Mouse (Mus musculus): ENCODE measurements around the gene Siah2.

Gene Siah2

GRCm38 (mm10) chr3:58695044-58695443 lies 2.8 kb upstream of the Siah2 start:
- DNase-seq (ENCODE audit: low spot score in 2 of 2): no peak

DNA sequence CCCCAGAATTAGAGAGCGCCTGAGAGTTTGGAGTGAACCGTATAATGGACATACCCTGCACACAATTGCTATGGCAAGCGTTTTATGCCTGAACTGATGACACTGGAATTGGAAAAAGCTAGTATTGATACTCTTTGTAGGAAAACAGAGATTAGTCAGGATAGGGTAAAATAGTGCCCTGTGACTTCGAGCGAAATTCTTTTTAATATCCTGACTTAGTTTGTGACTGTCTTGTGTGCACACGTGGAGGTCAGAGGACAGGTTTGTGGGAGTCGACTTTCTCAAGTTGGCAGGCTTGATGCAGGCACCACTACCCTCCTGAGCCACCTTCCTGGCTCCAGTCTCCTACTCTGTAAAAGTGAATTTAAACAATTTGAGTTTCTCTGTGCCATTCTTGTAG lies 1.1 kb upstream of the Siah2 start:
- no peak for DNase-seq (ENCODE audit: low spot score in 2 of 2)

DNA sequence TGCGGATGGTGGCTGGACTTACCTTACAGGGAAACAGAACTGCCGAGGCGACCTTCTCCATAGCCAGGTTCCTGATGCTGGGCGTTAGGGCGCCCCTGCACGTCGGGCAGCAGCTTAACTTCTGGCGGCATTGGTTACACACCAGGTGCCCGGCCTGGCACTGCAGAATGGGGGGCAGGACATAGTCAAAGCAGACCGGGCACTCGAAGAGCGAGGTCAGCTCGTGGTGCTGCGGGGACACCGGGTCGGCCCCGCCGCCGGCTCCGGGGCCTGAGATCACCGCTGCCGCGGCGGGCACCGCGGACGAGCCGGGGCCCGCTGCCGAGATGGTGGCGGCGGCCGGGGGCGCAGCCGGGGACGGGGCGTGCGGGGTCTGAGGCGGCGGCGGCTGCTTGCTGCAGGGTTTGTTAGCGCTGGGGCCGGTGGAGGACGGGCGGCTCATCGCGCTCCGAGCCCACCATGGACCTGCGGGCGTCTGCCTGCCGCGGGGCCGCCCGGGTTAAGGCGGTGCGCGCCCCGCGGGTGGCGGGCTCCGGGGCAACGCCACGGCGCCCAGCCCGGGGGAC lies 743 bp downstream of the Siah2 start:
- DNase-seq (ENCODE audit: low spot score in 2 of 2): peak; percentile 47 to 49

GRCm38 (mm10) chr3:58690619-58691373 lies 1.4 kb downstream of the Siah2 start:
- peak; percentile 35 to 47 for DNase-seq (ENCODE audit: low spot score in 2 of 2)

- no peak for DNase-seq (ENCODE audit: low spot score in 2 of 2)
Measured at GRCm38 (mm10) chr3:58689721-58690120, 2.5 kb downstream of the Siah2 start.

- no peak for DNase-seq (ENCODE audit: low spot score in 2 of 2)
Measured at GRCm38 (mm10) chr3:58689105-58689504, 3.1 kb downstream of the Siah2 start.

GRCm38 (mm10) chr3:58688551-58688950 lies 3.6 kb downstream of the Siah2 start:
- DNase-seq (ENCODE audit: low spot score in 2 of 2): no peak

DNA sequence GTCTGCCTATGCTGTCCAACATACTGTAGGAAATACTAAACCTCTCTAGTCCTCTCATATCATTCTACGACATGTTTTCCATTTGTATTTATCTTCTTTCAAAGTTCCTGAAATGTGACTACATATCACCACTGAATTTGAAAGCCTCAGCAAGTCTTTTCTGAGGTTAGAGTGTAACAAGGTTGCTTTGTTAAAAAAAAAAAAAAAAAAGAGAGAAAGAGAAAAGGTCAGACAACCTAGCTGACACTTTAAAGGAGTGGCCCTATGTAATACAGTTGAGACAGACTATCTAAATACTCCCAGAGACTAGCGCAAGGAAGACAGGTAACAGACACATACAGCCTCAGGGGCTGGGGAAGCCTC lies 5.3 kb downstream of the Siah2 start:
- DNase-seq (ENCODE audit: low spot score in 2 of 2): no peak

GRCm38 (mm10) chr3:58686206-58686921 lies 5.8 kb downstream of the Siah2 start:
- DNase-seq (ENCODE audit: low spot score in 2 of 2): no peak

- DNase-seq (ENCODE audit: low spot score in 2 of 2): no peak
Measured at GRCm38 (mm10) chr3:58685396-58685795, 6.8 kb downstream of the Siah2 start.

DNA sequence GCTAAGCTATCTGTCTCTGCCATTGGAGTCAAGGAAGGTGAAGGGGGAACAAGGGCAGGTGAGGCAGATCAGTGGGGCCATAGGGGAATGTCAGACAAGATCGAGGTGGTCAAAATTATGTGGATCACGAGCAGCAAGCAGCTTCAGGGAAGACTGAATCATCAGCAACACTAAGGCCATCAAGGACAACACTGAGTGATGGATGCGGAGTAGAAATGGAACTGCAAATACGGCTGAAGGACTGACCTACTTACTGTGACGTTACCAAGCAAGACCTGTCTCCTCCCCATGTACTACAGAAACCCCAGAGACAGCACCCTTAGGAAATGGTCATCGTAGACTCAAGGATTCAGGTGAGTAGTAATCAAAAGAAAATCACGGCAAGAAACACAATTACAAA lies 8.9 kb downstream of the Siah2 start:
- DNase-seq (ENCODE audit: low spot score in 2 of 2): no peak

DNA sequence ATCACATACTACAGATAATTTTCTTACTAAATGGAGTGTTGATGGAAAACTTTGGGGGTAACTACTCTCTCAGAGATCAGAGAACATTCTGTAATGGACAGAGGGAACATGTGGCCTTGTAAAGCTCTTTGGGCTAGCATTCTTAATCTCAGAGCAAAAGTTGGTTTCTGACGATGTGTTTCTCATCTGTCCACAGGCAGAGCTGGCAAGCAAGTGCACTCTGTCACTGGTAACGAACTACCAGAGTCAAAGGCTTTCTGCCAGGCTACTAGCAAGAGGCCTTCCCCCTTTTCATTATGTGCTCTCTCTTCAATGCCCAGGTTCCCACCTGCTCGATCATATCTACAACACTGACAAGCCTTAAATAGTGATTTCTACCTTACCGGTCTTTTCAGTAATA lies 9.9 kb downstream of the Siah2 start:
- no peak for DNase-seq (ENCODE audit: low spot score in 2 of 2)

- no peak for DNase-seq (ENCODE audit: low spot score in 2 of 2)
Measured at GRCm38 (mm10) chr3:58681831-58682230, 10.4 kb downstream of the Siah2 start.

DNA sequence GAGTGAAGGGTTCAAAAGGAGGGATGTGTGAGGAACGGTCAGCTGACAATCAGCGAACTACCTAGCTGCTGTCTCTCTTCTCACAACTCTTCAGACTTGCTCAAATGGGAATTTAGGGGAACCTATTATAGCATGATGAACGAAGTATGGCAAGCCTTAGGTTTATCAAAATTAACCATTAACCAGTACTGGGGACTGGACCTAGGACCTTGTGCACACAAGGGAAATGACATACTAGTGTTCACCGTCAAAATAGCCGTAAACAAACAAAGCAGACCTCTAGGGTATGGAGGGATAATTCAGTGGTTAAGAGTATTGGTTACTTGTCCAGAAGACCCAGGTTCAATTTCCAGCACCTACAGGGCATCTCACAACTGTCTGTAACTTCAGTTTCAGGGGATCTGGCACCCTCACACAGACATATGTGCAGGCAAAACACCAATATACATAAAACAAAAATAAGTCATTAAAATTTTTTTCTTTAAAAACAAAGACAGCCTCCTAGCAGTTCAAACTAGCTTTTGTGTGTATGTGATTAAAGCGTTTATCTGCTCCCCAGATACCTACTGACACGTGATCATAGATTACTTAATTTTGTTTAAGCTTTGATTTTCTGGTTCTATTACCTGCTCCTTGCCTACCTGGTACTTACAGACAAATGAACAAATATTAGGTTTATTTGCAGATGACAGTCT lies 11.1 kb downstream of the Siah2 start:
- no peak for DNase-seq (ENCODE audit: low spot score in 2 of 2)

DNA sequence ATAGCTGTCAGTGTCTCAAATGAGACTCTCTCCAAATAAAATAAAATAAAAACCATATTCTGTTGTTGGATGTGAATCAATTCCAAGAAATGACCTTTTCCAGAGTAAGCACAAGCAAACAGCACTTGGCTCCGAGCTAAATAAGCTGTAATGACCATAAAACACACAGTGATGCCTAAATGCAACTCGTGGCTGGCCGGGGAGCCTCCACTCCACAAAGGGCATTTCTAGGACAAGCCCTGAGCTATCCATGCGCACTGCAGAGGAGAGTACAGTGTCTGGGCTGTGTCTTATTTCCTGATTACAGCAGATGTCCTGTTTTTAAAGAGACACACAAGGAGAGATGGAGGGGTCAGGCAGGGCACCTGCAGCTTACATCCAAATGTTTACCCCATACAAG lies 12.2 kb downstream of the Siah2 start:
- no peak for DNase-seq (ENCODE audit: low spot score in 2 of 2)

DNA sequence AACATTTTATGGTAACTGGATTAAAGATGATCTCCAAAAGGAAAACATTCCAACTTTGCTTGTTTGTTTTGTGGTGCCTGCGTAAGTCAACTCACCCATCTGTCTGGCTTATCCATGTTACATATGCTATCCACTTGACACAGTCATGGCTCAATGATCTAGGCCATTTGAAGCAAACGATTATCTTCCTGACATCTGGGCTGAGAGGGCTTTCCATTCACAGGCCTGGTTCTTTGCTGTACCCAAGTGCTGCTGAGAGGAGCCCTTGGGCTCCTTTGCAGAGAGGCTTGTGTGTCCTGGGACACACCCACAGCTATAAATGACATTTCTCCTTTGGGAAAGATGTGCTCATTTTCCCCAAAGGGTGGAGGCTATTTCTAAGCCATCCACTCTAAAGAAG lies 13.3 kb downstream of the Siah2 start:
- no peak for DNase-seq (ENCODE audit: low spot score in 2 of 2)

- DNase-seq (ENCODE audit: low spot score in 2 of 2): no peak
Measured at GRCm38 (mm10) chr3:58678384-58678783, 13.8 kb downstream of the Siah2 start.

- DNase-seq (ENCODE audit: low spot score in 2 of 2): no peak
Measured at GRCm38 (mm10) chr3:58677615-58678014, 14.6 kb downstream of the Siah2 start.

DNA sequence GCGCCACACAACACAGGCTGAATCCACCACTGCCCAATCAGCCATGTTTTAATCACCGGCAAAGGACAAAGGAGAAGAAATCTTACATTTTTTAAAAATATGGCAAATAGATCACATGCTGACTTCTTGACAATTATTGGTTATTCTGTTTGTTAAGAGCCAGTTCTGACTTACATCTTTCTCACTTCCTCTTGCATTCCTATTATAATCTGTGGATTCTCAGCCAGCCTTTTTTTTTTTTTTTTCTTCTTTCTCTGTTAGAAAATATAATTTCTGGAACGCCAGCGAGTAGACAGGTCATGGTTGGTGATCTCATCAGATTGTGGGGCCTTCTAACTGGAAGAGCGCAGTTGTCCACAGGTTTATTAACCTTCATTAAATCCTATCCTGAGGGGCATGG lies 18.9 kb downstream of the Siah2 start:
- DNase-seq (ENCODE audit: low spot score in 2 of 2): no peak

DNA sequence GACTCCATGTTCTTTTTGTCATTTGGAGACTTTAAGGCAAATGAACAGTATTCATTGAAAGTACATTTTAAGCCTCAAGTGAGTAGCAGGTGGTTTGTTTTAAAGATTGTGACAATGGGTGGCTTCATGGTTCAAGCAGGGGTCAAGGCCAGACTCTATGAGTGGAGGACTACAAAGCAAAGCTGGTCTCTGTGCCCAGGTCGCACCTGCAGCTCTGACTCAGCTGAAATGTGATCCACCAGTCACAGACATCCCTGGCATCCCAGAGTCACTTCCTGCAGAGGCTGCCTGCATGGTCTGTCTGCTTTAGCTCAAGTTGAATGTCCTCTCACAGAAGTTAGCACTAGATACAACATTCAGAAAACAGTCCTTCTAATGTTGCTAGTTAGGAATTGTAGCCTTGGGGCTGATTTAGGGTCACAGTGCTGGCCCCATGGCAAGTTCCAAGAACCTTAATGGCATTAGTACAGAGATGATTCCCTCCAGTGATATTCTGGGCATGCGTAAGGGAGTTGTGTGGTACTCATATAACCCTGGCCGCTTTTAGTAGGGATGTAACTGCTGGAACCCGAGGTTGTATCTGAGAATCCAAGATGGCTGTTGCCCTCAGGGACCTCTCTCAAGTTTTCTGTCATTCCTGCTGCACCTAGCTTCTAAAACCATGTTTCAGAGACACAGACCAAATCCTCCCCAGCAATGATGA lies 19.6 kb downstream of the Siah2 start:
- DNase-seq (ENCODE audit: low spot score in 2 of 2): no peak

- peak in 1 of 2 experiments; percentile 45 for DNase-seq (ENCODE audit: low spot score in 2 of 2)
Measured at GRCm38 (mm10) chr3:58671616-58672250, 20.5 kb downstream of the Siah2 start.
